11 mouse cellular contexts compared by ENCODE assay signal in genomic region chr1:14001431-14001830, GRCm38 (mm10).
DNase-seq lines count a peak whose midpoint lies in the region; ATAC-seq and TF ChIP-seq lines count a peak whose summit lies in the region.
"Had no signal": no experiment of that assay in that cellular context is flagged by ENCODE, and none has a peak within 500 bp of the region (broad histone marks: within the 10 kb centered on the region; RNA-seq: fewer than 3 reads in every experiment).

No protein-coding gene starts in this region.

- TF ChIP-seq CTCF in midbrain, postnatal 0 days (IDR thresholded peaks at IDR 0.05): no peak

- no peak overlapping the region for H3K9ac ChIP-seq in midbrain, postnatal 0 days (replicated peaks; ENCODE audit: low read length, poor library complexity, severe bottlenecking)
- H3K9ac ChIP-seq in midbrain, embryonic 13.5 days (replicated peaks): no peak overlapping the region
- H3K9ac ChIP-seq in hindbrain, embryonic 13.5 days: no peak overlapping the region
- H3K9ac ChIP-seq: heart, embryonic 13.5 days had no signal

- no peak for DNase-seq in cerebellum, postnatal 4 days (ENCODE audit: low spot score in 2 of 2)
- peak; percentile 28 for DNase-seq in midbrain, postnatal 0 days (ENCODE audit: low spot score)
- DNase-seq in fat pad, adult 2 months (ENCODE audit: extremely low read depth, low read depth, low spot score): peak; percentile 95
- DNase-seq in frontal cortex, postnatal 25 days (ENCODE audit: low spot score in 2 of 2): no peak
- DNase-seq in thymus, postnatal 0 days (ENCODE audit: low spot score): no peak
- DNase-seq: retina, postnatal 1 day had no signal

- peak; percentile 76 for ATAC-seq in cerebellum, adult (ENCODE audit: insufficient number of reproducible peaks, low FRiP score, low TSS enrichment)
- ATAC-seq in midbrain, postnatal 0 days (ENCODE audit: low FRiP score): no peak
- no peak for ATAC-seq in midbrain, embryonic 13.5 days
- no peak for ATAC-seq in hindbrain, embryonic 13.5 days (ENCODE audit: low FRiP score)
- ATAC-seq: inflammation-experienced regulatory T-cells, adult 6 months had no signal

- WGBS in midbrain, postnatal 0 days: 48% methylated on average over 3 of the region's 3 CpGs
- 56% methylated on average over 3 of the region's 3 CpGs for WGBS in midbrain, embryonic 13.5 days
- WGBS in hindbrain, embryonic 13.5 days: 46% methylated on average over 3 of the region's 3 CpGs

- H3K4me2 ChIP-seq in midbrain, postnatal 0 days (ENCODE audit: low read depth, low read length, poor library complexity, severe bottlenecking): no peak overlapping the region
- no peak overlapping the region for H3K4me2 ChIP-seq in midbrain, embryonic 13.5 days (replicated peaks)
- H3K4me2 ChIP-seq in hindbrain, embryonic 13.5 days: no peak overlapping the region
- H3K4me2 ChIP-seq: heart, embryonic 13.5 days had no signal

- no peaks in the 10 kb centered on the region for H3K4me1 ChIP-seq in midbrain, postnatal 0 days (ENCODE audit: insufficient read depth, low read length)
- no peaks in the 10 kb centered on the region for H3K4me1 ChIP-seq in midbrain, embryonic 13.5 days (replicated peaks)
- no peaks in the 10 kb centered on the region for H3K4me1 ChIP-seq in hindbrain, embryonic 13.5 days (replicated peaks)
- H3K4me1 ChIP-seq: heart, embryonic 13.5 days had no signal

- H3K4me3 ChIP-seq in midbrain, postnatal 0 days (ENCODE audit: low read depth, low read length): no peak overlapping the region
- no peak overlapping the region for H3K4me3 ChIP-seq in midbrain, embryonic 13.5 days (replicated peaks)
- no peak overlapping the region for H3K4me3 ChIP-seq in hindbrain, embryonic 13.5 days
- H3K4me3 ChIP-seq: heart, embryonic 13.5 days had no signal

- no peaks in the 10 kb centered on the region for H3K9me3 ChIP-seq in midbrain, postnatal 0 days (ENCODE audit: low read length)
- H3K9me3 ChIP-seq in midbrain, embryonic 13.5 days: no peaks in the 10 kb centered on the region
- H3K9me3 ChIP-seq in hindbrain, embryonic 13.5 days: no peaks in the 10 kb centered on the region
- H3K9me3 ChIP-seq: heart, embryonic 13.5 days had no signal

- no peak overlapping the region for H3K27ac ChIP-seq in midbrain, postnatal 0 days (ENCODE audit: low read depth, low read length)
- no peak overlapping the region for H3K27ac ChIP-seq in midbrain, embryonic 13.5 days
- no peak overlapping the region for H3K27ac ChIP-seq in hindbrain, embryonic 13.5 days
- H3K27ac ChIP-seq: heart, embryonic 13.5 days had no signal

- H3K27me3 ChIP-seq in midbrain, postnatal 0 days (ENCODE audit: insufficient read depth, low read length): no peaks in the 10 kb centered on the region
- H3K27me3 ChIP-seq in midbrain, embryonic 13.5 days: no peaks in the 10 kb centered on the region
- H3K27me3 ChIP-seq in hindbrain, embryonic 13.5 days: no peaks in the 10 kb centered on the region
- H3K27me3 ChIP-seq: heart, embryonic 13.5 days had no signal

- no peaks in the 10 kb centered on the region for H3K36me3 ChIP-seq in midbrain, postnatal 0 days (ENCODE audit: insufficient read depth, low read length)
- H3K36me3 ChIP-seq in midbrain, embryonic 13.5 days: no peaks in the 10 kb centered on the region
- H3K36me3 ChIP-seq in hindbrain, embryonic 13.5 days: no peaks in the 10 kb centered on the region
- H3K36me3 ChIP-seq: heart, embryonic 13.5 days had no signal

Comparison
In these comparisons a context has a peak if more than half of its experiments do, and no peak if none do; other contexts are left out.
1. DNase-seq: peak in midbrain, postnatal 0 days (single experiment) and fat pad, adult 2 months (single experiment); none in cerebellum, postnatal 4 days (0 of 2), frontal cortex, postnatal 25 days (0 of 2) and thymus, postnatal 0 days (single experiment).